Mouse (Mus musculus) embryonic fibroblast, embryonic 13.5 days (primary cell): ENCODE measurements around the gene Gatad1. TPM values are rescaled to one million over a fixed set of nuclear protein-coding genes. Genes with fewer than 3 reads are reported as not detected.
A peak's percentile ranks its signal among the peaks of the same experiment; 100 is the strongest.
"Not testable (repeated sequence)": the region's sequence is repeated elsewhere in the genome, so short reads cannot be mapped to it uniquely, and the experiment has no call there.

Experiments
- H3K27ac ChIP-seq: 2 replicates; pipeline ENCODE4 v1.5.1; 2012; ENCODE audit warnings: low read length, control low read depth, inconsistent platforms; ENCODE audit not compliant: insufficient read depth
- H3K4me1 ChIP-seq: 2 replicates; pipeline ENCODE4 v1.6.1; 2011; ENCODE audit warnings: low read length; ENCODE audit not compliant: control insufficient read depth, insufficient read depth
- H3K4me3 ChIP-seq: 2 replicates; pipeline ENCODE4 v1.5.1; 2011; ENCODE audit warnings: mild to moderate bottlenecking, control low read depth, low read length; ENCODE audit not compliant: insufficient read depth
- CTCF ChIP-seq: IDR thresholded peaks from 2 replicates; pipeline ENCODE4 v1.5.1; 2011; ENCODE audit warnings: mild to moderate bottlenecking, control low read depth, low read length, moderate library complexity, borderline replicate concordance; ENCODE audit not compliant: insufficient read depth
- POLR2A ChIP-seq: IDR thresholded peaks from 2 replicates; pipeline ENCODE4 v1.6.1; 2011; ENCODE audit warnings: low read depth, mild to moderate bottlenecking, control low read depth, low read length, moderate library complexity
- polyA plus RNA-seq: library from polyadenylated mRNA; stranded (reverse); fragments of >200 nt; gene quantifications from 2 replicates; pipeline ENCODE4 v1.2.4, GENCODE M21; 2011; ENCODE audit warnings: low read depth; ENCODE audit not compliant: missing spikeins, insufficient read length

The Gatad1 gene
- polyA plus RNA-seq, 1 experiment, result 163 TPM

DNA sequence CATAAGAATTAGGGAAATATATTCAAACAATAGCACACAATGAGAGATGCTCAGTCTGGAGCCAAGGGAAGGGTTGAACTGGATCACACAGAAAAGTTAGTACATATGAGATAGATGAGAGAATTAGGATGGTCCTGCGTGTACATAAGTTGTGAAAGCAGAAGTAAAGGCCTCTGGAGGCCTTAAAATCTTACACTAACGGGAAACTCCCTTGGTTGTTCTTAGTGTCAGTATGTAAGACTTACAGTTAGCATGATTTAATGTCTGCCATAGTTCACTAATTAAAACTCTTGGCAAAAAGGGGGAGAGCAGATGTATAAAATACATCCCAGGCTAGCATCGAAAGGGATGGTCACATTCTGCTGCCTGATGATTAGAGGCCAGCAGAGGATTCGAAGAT is 3.2 kb downstream of the Gatad1 start:
- Histone ChIP-seq H3K4me3 (no peak overlapping the region), H3K27ac (no peak overlapping the region), H3K4me1 (no peaks in the 10 kb centered on the region)
- TF ChIP-seq CTCF (no peak), POLR2A (no peak)

DNA sequence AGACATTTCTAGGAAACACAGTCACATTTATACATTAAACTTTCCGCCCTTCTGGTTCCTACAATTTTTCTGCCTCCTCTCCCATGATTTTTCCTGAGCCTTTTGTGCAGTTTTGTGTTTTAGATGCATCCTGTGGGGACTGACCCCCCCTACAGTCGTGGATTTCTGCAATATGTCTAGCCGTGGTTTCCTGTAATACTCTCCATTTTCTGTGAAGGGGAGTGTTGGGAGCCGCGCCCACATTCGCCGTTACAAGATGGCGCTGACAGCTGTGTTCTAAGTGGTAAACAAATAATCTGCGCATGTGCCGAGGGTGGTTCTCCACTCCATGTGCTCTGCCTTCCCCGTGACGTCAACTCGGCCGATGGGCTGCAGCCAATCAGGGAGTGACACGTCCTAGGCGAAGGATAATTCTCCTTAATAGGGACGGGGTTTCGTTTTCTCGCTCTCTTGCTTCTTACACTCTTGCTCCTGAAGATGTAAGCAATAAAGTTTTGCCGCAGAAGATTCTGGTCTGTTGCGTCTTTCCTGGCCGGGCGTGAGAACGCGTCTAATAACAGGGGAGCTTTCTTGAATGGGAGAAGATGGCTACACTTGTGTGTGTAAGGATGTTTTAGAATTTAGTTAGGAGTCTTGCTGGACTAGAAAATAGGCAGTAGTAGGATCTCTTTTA is 3.9 kb downstream of the Gatad1 start:
- H3K4me1 ChIP-seq, H3K27ac ChIP-seq, H3K4me3 ChIP-seq: not testable (repeated sequence)

- no peaks in the 10 kb centered on the region for H3K4me1 ChIP-seq
- no peak overlapping the region for H3K27ac ChIP-seq
- H3K4me3 ChIP-seq, result no peak overlapping the region
- TF ChIP-seq CTCF (no peak), POLR2A (no peak)
Observed at GRCm38 (mm10) chr5:3651621-3652020, 5.4 kb downstream of the Gatad1 start.

DNA sequence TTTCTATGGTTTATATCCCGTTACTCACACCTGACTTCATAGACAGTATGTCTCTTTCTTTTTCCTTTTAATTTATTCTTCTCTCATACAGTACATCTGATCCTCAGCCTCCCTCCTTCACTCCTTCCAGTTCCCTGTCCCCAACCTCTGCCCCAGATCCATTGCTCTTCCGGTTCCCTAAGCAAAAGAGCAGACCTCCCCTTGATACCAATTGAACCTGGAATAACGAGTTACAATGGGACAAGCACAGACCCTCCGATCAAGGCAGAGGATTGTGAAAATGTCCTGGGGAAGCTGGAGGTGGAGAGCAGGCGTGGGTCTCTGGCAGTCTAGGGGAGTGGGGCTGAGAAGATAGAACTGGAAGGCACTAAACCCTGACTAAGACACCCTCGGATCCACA is 6.1 kb downstream of the Gatad1 start, which contains the start of gene Tmbim7:
Gene Tmbim7, plus strand, starts transcription at position 301 of the 400 bp plus-strand sequence.
- no peak for TF ChIP-seq CTCF
- no peak for TF ChIP-seq POLR2A
- Histone ChIP-seq H3K27ac (no peak within 1 kb of the TSS), H3K4me3 (no peak within 1 kb of the TSS), H3K4me1 (no peaks in the 10 kb centered on the region)

DNA sequence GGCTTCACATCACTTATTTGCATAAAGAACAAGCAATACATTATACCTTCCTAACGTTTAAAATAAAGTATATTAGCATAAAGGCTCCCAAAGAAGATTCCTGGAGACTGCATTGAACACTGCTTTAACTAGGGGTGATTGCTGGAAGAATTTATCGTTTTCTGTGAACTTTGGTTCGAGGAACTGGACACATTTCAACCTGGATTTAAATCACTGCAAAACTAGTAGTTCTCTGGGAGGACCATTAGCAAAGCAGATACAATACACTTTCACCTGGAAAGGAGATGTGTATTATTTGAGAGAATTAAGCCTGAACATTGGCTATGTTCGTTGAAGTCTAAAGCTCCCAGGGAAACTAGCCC is 8.2 kb downstream of the Gatad1 start:
- TF ChIP-seq POLR2A (no peak), CTCF (no peak)
- Histone ChIP-seq H3K4me1 (no peaks in the 10 kb centered on the region), H3K27ac (no peak overlapping the region), H3K4me3 (no peak overlapping the region)

- Histone ChIP-seq H3K4me1 (no peaks in the 10 kb centered on the region), H3K27ac (no peak overlapping the region), H3K4me3 (no peak overlapping the region)
- TF ChIP-seq CTCF (no peak), POLR2A (no peak)
Observed at GRCm38 (mm10) chr5:3648206-3648848, 8.7 kb downstream of the Gatad1 start.

- peak overlapping the region; percentile 29; the same call in 1 of the 2 replicates for H3K27ac ChIP-seq
- TF ChIP-seq POLR2A (peak; percentile 48), CTCF (no peak)
- H3K4me3 ChIP-seq, result peak overlapping the region; percentile 81
- no peaks in the 10 kb centered on the region for H3K4me1 ChIP-seq
Observed at GRCm38 (mm10) chr5:3647708-3648121, 9.3 kb downstream of the Gatad1 start.

- Histone ChIP-seq H3K4me1 (no peaks in the 10 kb centered on the region), H3K27ac (peak overlapping the region; percentile 29), H3K4me3 (peak overlapping the region; percentile 81)
- TF ChIP-seq CTCF (peak; percentile 3; the same call in 1 of the 2 replicates), POLR2A (peak; percentile 11; the same call in 1 of the 2 replicates)
Observed at GRCm38 (mm10) chr5:3646991-3647707, 9.8 kb downstream of the Gatad1 start.

- no peak overlapping the region for H3K27ac ChIP-seq
Observed at GRCm38 (mm10) chr5:3646539-3646938, 10.4 kb downstream of the Gatad1 start.

GRCm38 (mm10) chr5:3645326-3645725 is 11.7 kb downstream of the Gatad1 start:
- Histone ChIP-seq H3K4me1 (no peaks in the 10 kb centered on the region), H3K4me3 (0 out of 2 replicates have a peak overlapping the region, but pooled peaks have one; percentile 11), H3K27ac (no peak overlapping the region)
- TF ChIP-seq CTCF, result no peak
- TF ChIP-seq POLR2A, result no peak

More at GRCm38 (mm10) chr5:3646539-3646938, 10.4 kb downstream of the Gatad1 start:
- TF ChIP-seq POLR2A, result no peak
- no peak for TF ChIP-seq CTCF
- peak overlapping the region; percentile 81 for H3K4me3 ChIP-seq
- H3K4me1 ChIP-seq, result no peaks in the 10 kb centered on the region
